Mouse (Mus musculus): Measurements from ENCODE around the gene Aptx. TPM values are rescaled to one million over a fixed set of nuclear protein-coding genes. Genes with fewer than 3 reads are reported as not detected.

Gene Aptx
- polyA plus RNA-seq (2012; rRNA removed): 11.5 and 12.0 TPM in 2 replicates

DNA sequence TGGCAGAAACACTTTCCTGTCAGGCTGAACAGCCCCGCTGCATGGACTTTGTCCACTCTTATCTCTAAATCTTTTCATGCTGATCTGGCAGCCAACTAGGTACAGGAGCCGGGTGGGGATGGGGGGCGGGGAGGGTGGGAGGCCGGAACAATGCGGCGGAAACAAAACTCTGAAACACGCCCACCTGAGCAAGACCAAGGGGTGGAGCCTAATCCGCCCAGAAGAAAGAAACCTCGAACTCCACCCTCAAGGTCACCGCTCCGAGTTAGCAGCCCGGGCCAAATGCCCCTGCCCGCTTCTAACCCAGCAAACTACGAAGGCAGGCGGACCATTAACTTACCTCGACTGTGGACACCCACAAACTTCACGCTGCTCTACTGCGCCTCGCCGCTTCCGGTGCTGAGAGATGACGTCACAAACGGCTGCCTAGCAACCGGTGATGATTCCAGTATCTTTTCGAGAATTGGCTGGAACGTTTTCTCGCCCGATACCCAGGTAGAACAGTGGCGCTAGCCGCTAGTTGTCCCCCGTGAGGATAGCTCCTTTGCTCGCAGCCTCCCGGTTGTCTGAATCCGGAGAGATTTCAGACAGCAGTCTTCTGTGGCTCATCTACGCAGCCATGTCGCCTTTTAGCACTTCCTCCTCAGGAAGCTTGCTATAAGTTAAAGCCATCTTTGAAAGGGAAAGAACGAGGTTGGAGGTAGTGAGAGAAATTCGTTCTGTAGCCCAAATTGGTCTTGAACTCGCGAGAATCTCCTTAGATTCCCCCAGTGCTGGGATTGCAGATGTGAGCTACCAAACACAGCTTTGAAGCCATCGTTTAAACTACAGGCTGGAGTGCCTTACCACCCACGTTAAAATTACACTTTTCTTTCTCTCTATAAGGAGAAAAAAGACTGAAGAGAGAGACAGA is at the start of gene Aptx:
Aptx (minus strand) TSS at position 398 of the 913 bp plus-strand sequence.
- no peak for DNase-seq (ENCODE audit: low read depth)

DNA sequence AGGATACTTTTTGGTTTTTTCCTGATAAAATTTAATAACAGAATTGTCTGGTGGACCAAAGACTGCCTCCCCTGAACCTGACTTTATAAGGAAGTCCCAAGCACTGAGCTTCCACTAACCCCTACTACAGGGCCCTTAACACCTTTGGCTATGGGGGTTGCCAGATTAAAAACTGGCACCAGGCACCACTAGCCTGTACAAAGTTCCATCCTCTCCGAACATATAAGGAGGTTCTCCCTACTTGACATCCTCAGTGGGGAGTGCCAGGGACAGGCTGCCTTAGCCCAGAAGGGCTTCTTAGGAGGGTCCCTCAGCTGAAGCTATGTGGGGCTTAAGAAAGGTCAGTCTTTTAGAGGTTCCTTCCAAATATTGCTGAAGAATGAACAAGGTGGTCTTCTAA is 32.4 kb upstream of the Aptx start:
- DNase-seq (ENCODE audit: low read depth): no peak

DNA sequence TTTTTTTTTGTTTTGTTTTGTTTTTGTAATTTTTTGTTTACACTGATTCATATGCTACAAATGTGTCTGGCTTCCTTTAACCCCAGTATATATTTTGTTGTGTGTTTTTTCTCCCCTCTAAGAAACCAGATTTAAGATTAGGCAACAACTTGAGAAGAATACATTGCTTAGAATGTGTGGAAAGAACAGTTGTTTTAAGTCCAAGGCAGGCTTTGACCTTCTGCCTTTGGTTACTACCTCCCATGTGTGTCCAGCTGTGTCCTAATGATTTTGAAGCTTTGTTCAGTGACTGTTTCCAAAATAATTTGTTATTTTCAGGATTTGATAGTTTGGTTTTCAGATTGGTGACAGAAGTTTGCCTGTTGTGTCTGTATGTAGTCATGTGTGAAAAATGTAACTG is 28.3 kb upstream of the Aptx start:
- DNase-seq (ENCODE audit: low read depth): no peak

DNA sequence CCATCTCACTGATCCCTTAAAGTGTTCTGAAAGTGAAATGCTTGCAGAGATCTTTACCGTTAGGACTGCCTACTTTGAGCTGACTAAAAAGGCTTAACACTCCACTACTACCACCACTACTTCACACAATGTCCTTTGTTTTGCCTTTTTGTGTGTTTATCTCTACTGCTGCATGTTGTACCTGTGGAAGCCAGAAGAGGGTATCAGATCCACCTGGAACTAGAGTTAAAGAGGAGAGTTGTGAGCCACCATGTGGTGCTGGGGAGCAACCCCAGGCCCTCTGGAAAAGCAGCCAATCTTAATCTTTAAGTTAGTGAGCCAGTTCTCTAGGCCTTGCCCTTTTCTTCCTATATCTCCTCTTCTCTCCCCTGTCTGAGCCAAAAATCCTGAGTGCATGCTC is 24.3 kb upstream of the Aptx start:
- DNase-seq (ENCODE audit: low read depth): no peak

DNA sequence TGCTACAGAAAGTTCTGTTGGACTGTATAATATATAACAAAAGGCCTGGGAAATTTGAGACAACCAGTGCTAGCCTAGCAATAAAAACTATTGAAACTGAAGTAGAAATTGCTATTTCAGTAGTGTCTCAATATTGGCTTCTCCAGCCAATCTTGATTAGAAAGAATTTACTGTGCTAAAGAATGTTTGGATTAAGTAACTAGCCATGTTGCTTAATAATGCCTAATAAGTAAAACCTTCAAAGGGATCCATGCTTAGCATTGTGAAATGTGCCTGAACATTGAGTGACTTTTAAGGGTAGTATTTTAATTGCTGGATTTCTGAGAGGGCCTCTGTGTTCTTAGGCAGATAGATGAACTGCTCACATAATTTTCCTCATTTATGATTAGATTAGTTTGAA is 22.6 kb upstream of the Aptx start:
- peak; percentile 90 for DNase-seq (ENCODE audit: low read depth)

DNA sequence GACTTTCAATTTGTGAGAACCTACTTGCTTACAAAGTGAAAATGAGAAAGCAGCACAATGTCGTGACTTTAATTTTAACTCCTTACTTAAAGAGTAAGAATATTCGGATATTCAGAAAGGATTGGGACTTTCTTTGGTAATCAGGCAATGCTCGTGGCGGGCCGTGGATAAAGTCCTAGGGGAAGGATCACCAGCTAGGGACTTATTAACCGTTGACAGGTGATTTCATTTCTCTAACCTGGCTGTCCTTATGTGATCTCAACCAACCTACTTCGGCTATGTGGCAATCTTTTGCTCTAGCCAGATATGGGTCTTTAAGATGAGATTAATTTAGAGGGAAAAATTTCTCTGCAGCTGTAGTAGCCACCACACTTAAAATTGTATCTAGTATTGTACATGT is 22.1 kb upstream of the Aptx start:
- no peak for DNase-seq (ENCODE audit: low read depth)

DNA sequence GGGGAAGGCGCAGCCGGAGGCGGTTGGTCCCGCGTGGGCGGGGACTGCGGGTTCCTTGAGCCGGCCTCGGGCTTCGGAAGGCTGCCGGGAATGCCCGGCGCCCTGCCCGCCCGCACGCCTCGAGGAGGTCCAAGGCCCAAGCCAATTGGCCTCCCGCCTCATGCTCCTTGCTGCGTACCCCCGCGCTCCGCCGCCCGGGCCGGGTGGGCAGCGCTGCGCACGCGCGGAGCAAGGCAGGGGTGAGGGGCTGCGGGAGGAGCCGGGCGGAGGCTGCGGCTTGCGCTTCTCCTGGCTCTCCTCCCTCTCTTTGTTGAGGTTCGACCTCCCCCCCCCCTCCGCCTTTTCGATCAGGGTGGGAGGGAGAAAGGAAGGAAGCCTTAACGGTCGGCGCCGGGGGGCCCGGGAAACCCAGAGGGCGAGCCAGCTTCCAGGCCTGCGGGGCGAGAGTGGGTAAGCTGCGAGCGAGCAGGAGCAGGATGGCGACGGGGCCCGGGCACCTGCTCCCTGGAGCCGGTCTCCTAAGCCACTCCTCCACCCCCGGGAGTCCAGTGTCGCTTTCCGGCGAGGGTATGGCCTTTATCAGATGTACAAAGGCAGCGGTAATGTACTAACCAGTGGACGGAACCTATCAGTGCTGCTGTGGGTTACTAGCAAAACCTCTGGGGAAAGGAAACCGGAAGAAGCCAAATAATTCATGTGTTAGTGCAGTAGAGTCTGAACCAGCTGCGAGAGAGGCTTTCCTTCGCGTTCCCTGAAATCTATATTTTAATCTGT is 19.9 kb upstream of the Aptx start:
- DNase-seq (ENCODE audit: low read depth): no peak

DNA sequence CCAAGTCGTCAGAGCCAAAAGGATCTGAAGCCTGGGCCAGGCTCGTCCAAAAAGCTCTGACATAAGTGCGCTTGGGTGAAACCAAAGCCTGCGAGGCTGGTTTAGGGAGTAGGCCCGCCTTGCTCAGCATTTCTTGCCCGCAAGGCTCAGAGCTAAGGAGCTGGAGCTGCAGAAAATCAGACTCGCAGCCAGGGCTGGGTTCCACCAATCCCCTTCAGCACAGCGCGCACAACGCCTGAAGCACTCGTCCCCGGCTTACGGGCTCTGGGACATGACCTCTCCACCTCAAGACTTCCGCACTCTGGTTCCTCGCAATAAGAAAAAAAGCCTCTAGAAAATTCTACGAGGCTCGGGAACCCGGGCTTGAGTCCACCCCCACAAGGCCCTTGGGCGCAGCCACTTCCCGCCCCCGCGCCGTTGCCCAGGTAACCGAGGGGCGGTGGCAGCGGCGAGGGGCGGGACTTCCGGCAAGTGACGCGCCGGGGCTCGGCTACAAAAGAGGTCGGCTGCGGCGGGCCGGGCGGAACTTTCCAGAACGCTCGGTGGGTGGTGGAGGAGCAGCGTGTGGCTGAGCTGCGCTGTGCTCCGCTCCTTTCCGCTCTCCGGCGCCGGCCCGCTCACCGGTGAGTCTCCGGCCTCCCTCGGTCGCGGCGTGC is 19.1 kb upstream of the Aptx start, which contains the start of gene Dnaja1:
Dnaja1 (plus strand) TSS at position 140 of the 656 bp plus-strand sequence.
- no peak for DNase-seq (ENCODE audit: low read depth)

DNA sequence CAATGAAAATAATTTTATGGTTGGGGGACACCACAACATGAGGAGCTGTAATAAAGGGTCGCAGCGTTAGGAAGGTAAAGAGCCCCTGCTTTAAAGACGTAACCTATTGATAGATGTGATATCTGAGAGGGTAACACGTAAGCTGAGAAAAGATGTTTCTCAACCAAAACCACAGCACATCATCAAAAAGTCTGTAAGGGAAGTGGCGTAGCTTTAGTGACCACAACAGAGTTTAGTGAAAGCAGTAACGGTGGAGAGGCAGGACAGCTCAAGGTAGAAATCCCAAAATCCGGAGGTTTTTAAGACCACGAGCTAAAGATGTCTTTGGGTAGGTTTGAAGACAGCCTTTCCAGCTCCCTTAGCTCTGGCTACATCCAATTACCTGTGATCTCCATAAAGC is 17.9 kb upstream of the Aptx start:
- no peak for DNase-seq (ENCODE audit: low read depth)

DNA sequence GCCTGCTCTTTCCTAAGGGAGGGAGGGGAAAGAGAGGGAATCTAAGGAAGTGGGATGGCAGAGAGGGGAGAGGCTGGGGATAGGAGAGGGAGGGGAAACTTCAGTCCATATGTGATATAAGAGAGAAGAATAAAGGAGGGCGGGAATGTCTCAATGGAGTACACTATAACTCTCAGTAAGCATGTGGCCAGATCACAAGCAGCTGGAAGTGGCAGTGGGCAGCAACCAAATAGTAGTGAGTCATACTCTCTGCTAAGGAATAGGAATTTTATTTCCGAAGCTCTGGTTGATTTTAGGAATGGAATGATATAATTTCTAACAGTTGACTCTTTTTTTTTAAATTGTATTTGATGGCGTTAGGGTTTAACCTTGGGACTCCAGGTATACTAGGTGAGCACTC is 14.1 kb upstream of the Aptx start:
- DNase-seq (ENCODE audit: low read depth): no peak

DNA sequence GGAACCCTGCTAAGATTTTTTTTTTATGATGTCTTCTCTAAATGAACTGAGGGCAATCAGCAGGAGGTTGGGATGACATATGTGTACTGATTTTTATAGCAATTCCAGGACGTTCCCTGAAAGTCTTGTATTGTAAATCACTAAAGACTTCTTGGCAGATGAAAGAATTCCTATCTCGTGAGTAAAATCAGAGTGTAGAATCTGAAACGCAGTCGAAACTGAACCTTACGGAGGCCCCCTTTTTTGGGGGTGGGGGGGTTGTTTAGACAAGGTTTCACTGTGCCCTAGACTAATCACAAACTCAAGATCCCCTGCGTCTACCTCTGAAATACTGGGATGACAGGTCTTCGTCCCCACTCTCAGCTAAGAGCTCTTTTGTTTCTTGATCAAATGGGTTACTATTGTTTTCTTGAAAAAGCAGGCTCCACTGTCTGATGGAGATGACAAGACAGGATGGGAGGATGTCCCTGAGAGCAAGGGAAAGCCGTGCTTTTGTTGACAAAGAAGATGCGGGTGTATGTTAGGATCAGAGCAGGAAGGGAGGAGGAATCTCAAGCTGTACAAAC is 799 bp upstream of the Aptx start:
- no peak for DNase-seq (ENCODE audit: low read depth)

DNA sequence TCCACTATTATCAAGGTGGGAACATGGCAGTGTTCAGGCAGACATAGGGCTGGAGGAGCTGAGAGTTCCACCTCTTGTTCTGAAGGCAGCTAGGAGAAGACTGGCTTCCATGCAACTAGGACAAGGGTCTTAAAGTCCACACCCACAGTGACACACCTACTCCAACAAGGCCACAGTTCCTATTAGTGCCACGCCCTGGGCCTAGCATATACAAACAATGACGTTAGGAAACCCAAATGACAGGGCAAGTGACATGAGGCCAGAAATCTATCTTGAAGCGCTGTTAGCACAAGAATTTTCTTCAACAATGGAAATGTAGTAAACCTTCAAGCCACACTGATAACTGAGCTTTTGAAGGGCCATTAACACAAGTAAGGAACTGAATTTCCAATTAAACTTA is 1.2 kb downstream of the Aptx start:
- DNase-seq (ENCODE audit: low read depth): no peak

DNA sequence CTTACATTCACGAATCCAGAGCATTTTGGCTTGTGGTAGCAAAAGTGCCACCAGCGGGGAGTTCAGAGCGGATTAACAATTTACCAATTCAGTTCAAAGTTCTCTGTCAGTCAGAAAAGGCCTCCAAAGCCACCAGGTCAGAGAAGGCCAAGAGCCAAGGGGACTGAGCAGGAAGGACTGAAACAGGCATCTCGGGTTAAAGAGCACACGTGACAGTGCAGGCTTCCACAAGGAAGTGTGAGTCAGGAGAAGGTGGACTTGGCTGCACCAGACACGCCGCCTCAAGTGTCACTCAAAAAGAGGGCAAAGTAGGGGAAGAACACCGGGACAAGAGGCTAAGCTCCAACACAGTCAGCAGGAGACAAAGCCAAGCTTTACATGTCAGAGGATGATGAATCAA is 2.8 kb downstream of the Aptx start:
- DNase-seq (ENCODE audit: low read depth): peak; percentile 41

DNA sequence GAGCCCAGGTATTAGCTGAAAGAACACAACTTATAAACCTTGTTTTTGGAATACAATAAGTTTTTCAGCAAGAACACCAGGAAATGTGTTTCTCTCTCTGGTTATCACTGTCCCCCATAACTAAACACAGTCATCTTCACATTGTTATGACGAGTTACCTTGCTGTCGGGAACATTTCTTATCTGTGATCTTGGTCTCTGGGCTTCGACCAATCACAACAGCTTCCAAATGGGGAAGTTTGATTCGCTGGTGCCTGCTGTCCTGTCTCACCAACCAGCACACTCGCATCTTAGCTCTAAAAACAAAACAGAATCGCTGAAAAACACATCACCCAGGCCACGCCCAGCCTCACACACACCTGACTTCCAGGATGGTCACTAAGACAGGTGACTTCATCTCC is 5.9 kb downstream of the Aptx start:
- DNase-seq (ENCODE audit: low read depth): no peak

DNA sequence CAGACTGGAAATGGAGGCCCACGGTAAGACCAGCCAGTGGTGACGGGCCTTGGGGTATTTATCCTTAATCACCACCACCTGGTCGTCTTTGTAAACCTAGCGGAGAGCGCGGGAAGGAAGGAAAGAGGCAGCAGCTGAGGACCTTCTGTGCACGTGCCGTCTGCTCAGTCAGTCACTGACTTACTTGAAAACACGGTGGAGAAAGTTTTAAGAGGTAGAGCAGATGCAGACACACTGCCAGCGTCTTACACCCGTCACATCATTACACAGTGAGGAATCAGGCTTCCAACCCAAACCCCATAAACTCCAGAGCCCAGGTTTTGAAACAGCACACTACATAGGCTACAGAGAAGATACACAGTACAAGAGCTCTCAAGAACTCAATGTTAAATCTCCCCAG is 11.9 kb downstream of the Aptx start:
- no peak for DNase-seq (ENCODE audit: low read depth)

DNA sequence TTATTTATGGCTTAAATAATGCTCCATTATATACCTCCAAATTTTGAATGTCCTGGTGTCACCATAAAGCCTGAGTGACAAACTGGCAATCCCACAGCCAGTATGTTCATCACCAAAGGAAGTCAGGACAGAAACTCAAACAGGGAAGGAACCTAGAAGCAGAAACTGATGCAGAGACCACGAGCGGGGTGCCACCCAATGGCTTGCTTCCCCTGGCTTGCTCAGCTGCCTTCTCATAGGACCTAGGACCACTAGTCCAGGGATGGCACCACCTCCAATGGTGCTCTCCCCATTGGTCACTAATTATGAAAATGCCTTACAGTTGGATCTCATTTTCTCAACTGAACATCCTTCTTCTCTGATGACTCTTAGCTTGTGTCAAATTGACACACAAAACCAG is 19.7 kb downstream of the Aptx start:
- no peak for DNase-seq (ENCODE audit: low read depth)

DNA sequence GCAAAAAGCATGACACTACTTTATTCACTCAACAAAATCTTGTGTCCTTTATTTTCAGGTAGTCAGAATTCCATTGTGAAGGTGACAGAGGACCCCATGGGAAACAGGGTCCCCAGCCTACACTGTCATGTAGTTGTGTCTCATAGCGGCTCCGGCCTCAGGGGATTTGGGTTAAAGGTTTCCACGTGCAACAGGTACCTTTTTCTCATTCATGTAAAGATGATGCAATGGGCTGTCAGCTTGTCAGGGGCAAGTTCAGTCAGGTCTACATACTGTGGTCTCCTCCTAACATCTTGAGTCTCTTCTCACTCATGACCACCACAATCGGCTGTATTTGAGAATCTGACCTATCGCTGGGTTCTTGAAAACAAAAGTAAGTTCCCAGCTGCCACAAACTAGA is 20.6 kb downstream of the Aptx start:
- DNase-seq (ENCODE audit: low read depth): no peak

DNA sequence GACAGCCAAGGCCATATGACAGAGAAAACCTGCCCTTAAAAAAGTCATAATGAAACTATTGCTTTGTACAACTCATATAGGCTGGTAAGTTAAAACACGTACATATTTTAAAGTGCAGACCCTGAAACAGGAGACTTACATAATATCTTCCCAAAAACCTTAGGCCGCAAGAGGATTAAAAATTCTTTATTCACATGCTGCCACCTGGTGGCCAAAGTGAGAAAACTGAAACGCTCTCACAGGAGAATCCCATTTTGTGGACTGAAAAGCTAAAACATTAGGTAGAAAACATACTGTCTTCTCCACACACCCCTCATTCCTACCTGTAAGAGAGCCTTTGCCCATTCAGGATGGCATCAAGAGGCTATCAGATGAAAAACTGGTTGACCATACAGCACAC is 21.1 kb downstream of the Aptx start:
- no peak for DNase-seq (ENCODE audit: low read depth)

DNA sequence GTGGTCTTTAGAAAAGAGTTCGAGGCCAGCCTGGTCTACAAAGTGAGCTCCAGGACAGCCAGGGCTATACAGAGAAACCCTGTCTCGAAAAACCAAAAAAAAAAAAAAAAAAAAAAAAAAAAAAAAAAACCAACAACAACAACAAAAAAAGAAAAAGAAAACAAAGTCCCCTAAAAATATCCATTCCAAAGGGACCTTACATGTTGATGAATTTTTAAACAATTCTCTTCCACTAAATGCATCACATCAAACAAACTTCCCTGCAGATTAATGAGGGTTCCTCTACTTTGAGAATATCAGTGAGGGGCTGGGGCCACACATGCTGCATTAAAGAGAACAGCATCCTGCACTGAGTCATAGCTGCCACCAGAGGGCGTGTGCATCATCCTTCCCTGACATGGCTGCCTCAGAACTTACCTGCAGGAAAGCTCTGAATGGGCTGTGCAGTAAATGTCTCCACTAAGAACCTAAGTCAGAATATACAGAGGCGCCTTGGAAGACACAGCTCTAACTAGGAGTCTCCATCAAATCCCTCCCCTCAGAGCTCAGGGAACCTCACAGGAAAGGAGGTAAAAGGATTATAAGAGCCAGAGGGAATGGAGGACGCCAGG is 22.6 kb downstream of the Aptx start:
- no peak for DNase-seq (ENCODE audit: low read depth)

DNA sequence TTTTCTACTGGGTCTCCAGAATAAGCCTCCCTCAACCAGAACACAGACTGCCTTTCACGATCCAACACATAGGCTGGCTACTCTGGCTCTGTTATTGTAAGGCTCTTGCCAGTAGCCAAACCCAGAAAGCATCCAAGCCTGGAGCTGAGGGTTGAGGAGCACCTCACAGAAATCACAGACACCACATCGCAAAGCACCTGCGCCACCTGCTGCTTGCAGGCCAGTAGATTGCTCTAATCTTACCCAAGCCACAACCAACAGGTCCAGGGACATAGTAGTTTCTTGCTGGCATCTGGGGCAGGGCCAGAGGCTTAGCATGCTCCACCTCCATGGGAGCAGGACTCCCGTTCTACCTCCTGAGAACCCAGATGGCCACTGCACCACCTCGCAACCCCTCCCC is 25.9 kb downstream of the Aptx start:
- DNase-seq (ENCODE audit: low read depth): no peak

DNA sequence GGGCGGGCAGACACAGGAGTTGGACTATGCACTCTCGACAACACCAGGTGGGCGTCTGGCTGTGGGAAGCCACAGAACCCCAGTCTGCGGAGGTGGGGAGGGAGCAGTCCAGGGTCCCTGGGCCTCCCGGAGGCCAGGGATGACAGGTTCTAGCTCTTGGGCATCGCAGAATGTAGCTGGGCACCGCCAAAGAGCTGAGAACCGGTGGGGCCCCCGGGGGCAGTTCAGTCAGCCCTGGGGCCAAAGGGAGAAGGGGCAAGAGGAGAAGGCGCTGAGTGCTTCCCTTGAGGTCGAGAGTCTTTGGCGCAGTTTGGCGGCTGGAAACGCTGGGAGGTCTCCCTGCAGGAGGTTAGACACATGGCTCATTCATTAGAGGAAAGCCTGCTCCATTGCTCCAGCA is 26.7 kb downstream of the Aptx start:
- no peak for DNase-seq (ENCODE audit: low read depth)

DNA sequence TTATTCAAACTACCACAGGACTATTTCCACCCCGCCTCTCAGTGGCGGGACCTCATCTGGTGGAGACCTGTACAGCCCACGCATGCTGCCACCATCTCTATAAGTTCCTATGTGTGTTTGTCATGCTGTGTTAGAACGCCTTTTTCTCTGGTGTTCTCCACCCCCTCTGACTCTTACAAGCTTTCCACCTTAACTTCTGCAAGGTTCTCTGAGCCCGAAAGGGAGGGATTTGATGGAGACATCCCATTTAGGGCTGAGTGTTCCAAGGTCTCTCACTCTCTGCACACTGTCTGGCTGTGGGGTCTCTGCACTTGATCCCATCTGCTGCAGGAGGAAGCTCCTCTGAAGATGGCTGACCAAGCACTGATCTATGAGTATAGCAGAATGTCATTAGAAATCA is 29.5 kb downstream of the Aptx start:
- DNase-seq (ENCODE audit: low read depth): no peak

Measured in gonadal fat pad, adult 2 months (tissue).